Mouse (Mus musculus) adrenal gland (tissue): ENCODE results near the gene Fahd1.

Experiments
- intact Hi-C: fragments of 180-260 bp; cut with DNase I; formaldehyde crosslinking; loops from one replicate; pipeline ENCODE4 v1.15.1; 2025

The Fahd1 gene

DNA sequence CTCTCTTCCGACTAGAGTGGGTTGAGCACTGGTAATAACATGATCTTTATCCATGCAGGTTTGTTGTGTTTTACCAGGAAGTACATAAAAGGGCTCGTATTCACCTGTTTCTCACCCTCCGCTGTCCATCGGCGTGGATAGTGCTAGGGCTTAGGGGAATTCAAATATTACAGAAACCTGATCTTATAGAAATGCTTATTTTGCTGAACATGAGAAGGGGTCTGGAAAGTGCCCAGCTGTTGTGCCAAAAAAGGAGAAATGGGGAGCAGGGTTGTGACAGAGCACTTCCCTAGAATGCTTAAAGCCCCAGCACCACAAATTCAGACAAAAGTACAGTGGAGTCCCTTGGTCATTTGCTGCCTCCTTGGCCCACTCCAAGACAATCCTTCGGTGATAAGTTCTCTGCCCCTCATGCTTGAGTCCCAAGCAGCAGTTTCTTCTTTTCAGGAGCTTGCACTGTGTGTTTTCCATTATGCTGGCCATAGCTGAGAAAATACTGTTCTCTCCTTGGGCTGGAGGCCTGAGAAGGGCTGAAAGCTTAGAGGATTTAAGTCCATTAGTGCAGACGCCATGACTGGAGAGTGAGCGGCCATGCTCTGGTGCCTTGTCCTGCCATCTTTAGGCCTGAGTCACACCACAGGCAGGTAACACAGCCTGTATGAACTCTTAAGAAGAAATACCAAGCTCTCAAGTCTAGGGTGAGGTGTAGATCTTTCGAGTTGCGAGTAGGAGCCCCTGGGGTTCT is 1.4 kb upstream of the Fahd1 start:
- intact Hi-C loops, result loop anchor here (5.0 kb wide), 1 partner anchor 36 kb away; the partner anchor contains the start of genes Nubp2 and Spsb3

DNA sequence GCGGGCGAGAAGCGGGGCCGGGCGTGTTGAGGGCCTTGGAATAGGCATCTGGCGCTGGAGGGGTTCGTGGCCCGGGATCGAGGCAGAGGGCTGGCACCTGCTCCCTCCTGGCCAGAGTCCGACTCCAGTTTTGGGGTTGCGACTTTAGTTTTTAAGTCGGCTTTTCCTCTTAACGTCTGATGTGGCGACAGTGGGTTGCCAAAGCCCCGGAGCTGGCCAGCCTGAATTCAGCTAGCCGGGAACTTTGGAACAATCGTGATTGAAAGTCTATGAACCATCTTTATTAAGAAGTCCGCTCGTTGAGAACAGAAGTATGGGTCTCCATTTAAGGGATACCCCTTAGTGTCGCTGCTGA is 586 bp upstream of the Fahd1 start:
- intact Hi-C loops, result loop anchor here (5.0 kb wide), 1 partner anchor 37 kb away; the partner anchor contains the start of genes Nubp2 and Spsb3

DNA sequence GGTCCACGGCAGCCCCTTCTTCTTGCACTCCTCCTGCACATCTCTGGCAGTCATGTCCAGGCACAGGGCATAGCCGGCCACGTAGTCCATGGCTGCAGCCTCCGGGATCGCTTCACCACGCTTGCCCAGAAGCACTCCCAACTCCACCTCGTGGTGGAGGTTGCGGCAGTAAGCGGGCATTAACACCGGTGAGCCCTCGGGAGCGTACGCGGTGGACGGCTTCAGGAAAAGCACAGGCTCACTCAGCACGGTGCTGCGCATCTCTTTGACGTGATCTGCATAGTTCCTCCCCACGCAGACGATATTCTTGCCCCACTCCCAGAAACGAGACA is 465 bp downstream of the Fahd1 start:
- intact Hi-C loops, result loop anchor here (5.0 kb wide), 1 partner anchor 38 kb away; the partner anchor contains the start of genes Nubp2 and Spsb3

DNA sequence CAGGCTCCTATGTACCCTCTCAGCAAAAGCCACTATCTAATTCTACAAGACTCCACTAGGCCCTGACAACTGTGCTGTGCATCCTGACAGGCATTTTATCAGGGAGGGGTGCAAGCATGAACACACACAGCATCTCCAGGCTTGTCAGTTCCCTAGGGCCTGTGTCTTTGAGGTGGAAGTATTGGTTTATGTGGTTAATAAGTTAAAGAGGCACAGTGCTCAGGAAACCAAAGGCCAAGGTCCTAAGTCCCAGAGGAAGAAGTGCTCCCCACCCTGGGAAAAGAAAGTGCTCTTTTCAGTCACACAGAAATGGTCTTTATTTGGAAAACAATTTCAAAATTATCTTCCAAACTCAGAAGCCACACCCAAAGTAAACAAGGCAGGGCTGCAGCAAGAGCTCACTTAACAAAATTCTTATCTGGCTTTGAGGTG is 1.5 kb downstream of the Fahd1 start:
- intact Hi-C loops, result no loop called here

DNA sequence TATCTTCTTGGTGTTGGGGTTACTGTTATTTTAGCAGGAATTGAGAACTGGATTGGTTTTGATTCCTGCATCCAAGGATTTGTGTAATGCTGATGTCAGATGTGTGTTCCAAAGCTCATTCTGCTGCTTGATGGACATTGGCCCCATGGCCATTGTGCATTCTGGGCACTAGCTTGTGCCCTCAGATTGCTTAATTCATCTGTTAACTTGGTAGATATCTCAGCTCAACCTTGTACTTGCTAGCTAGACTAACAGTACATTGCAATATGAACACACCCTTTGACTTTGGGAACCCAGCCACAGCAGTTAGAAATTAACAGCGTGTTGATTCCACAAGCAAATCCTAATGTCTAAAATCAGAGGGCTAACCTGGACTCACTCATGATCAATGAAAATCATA is 2.8 kb downstream of the Fahd1 start:
- intact Hi-C loops, result no loop called here

DNA sequence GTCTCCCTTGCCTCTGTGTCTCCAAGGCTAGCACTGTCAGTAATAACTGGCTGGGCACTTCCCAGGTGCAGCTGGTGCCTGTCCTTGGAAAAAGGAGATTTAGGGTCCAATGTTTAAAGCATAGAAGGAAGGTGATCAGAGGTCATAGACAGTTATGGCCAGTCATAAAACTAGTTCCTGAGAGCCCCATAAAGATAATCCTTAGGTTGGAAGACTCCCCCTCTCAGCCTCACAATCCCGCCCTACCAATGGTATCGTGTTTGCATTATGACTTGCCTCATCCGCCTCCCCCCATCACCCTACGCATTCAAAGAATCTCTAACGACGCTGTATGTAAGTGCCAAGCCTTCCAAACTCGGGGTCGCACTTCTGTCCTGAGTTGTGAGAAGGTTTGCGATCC is 5.6 kb downstream of the Fahd1 start:
- intact Hi-C loops, result loop anchor here (5.0 kb wide), 1 partner anchor 33 kb away; no protein-coding TSS in a partner anchor

DNA sequence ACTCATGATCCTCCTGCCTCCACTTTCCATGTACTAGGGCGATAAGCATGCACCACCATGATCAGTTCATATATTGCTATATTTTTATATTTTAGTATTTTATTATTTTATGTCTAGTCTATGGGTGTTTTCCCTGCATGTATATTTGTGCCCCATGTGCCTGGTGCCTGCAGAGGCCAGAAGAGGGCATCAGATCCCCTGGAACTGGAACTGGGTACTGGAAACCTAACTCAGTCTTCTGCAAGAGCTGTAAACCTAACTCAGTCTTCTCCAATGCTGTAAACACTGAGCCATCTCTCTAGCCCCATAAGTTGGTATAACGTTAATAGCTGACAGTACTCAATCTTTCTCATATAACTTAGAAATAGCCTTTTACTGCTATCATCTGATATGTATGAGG is 7.5 kb downstream of the Fahd1 start:
- intact Hi-C loops, result loop anchor here (5.0 kb wide), 1 partner anchor 35 kb away; no protein-coding TSS in a partner anchor

DNA sequence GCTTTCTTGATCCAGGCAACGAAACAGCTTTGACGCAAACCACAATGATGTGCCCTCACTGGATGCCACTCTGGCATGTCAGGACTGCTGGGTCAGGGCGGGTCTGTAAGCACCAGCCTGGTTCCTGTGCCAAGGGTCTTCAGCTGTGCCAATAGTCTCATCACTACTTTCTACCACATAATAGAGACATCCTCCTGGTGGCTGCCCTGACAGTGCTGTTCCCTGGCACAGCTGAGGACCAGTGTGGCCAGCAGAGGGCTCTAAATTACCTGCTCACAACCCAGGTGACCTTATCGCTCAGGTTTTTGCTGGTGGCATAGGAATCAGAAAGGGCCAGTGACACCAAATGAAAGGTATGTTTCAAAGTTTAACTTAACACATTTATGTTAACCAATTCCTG is 9.0 kb downstream of the Fahd1 start:
- intact Hi-C loops, result loop anchor here (5.0 kb wide), 1 partner anchor 36 kb away; no protein-coding TSS in a partner anchor

DNA sequence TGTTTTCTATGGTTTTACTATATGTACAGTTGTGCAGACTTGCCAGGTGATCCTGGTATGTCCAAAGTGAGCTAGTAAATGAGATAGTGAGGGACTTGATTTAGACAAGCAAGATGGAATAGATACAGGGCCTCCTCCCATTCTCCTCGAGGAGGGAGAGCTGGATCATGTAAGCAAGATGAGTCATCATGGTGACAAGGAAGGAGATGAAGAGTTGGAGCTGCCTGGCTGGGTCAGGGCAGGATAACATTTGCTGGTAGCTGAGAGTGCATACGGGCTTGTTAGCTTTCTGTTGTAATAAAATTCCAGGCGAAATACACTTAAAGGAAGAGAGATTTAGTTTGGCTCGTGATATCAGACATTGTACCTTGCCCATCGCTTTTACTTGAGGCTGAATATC is 9.8 kb downstream of the Fahd1 start:
- intact Hi-C loops, result loop anchor here (5.0 kb wide), 1 partner anchor 37 kb away; no protein-coding TSS in a partner anchor

DNA sequence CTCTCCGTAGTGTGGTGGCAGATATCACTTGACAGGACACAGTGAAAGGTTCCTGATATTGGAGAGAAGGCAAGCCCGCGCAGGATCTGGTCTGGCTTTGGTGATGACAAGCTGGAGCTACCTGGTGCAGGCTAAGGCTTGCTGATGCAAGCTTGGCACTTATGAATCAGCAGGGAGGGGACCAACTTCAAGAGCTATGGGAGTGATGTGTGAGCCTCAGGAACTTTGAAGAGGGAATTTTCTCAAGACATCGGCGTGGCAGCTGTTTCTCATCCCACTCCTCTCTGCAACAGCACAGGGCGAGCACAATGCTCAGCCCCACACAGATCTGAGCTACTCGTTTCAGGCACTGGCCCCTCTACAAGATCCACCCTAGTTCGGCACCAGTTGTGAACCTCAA is 10.3 kb downstream of the Fahd1 start, which contains the start of gene Hagh:
Hagh (plus strand) TSS at position 302 of the 400 bp plus-strand sequence.
- intact Hi-C loops, result loop anchor here (5.0 kb wide), 1 partner anchor 37 kb away; no protein-coding TSS in a partner anchor

DNA sequence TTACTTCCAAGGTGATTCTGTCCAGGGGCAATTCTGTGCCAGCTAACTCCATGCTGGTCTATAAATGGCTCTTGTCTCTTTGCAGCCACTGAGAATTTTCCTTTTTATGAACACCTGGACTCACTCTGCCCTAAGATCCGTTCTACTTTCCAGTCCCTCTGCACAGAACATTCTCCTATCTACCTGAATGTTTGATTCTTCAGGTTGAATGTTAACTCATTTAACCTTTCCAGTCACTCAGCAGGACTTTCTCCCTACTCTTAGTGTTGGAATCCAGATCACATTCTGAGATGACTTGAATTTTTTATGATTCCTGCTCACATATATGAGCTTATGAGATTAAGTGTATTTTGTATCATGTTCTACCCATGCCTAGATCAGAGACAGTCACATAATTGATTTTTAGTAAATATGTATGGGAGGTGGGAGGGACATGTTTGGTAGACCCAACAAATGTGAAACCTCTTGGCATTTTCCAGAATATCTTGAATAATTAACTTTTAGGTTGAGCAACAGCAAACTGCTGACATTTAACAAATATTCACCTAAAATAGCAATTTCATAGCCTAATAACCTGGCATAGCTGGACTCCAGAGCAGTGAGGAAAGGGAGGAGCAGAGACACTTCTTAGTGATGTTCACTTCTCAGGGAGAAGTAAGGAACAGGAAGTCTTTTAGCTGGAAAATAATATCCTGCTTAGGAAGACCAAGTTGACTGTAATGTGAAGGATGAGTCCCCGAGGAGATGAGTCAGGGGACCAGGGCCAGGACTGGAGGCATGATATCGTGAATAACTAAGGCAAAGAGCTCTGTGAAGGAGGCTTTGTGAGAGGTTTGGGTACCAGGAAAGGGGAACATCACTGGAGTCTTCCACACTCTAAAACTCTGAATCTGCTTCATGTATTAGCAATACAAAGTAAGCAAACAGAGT is 28.5 kb downstream of the Fahd1 start:
- intact Hi-C loops, result no loop called here

DNA sequence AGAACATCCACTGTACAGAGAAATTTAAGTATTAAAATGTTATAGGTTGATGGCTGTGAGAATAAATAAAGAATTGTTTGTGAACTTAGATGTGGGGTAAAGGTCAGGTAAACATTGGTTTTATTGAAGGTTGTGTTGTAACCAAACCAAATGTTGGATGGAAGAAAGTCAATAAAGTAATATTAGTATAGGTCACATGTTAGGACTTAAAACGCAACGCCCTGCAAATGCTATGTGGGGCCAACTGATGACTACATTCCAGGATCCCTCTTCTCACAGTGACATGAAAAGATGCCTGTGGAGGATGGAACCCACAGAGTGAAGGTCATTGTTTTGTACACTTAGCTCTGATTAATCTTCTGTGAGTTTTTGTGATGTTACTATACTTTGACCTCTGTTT is 30.7 kb downstream of the Fahd1 start:
- intact Hi-C loops, result loop anchor here (2.0 kb wide), 1 partner anchor 83 kb away; the partner anchor contains the start of gene Msrb1

DNA sequence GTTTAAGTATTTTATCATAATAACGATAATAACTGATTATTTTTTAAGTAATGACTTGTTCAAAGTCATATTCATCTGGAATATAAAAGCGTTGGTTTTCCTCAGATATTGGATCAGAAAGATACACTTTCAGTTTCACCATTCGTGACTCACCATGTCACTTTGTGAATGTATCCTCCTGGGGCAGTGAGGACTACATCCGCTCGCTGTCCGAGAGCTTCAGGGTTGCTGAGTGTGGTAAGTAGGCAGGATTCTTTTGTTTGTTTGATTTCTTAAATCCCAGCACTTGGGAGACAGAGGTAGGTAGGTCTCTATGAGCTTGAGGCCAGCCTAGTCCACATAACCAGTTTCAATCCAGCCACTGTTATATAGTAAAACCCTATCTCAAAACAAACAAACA is 32.0 kb downstream of the Fahd1 start:
- intact Hi-C loops, result loop anchor here (2.0 kb wide), 1 partner anchor 81 kb away; the partner anchor contains the start of gene Msrb1

DNA sequence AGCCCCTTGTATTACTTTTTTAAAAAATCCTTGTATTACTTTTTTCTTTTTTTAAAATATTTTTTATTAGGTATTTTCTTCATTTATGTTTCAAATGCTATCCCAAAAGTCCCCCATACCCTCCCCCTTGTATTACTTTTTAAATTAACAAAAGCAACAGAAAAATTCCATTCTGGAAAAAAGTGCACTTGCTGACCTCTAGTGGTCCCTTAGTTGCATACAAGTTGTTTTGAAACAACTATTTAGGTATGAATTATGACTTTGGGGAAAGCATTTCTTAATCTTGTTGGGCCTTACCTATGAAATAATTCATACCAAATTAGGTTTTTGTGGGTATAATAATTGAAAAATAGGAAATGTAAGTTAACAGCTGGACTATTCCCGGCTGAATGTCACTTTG is 32.7 kb downstream of the Fahd1 start:
- intact Hi-C loops, result loop anchor here (2.0 kb wide), 1 partner anchor 71 kb away; no protein-coding TSS in a partner anchor

DNA sequence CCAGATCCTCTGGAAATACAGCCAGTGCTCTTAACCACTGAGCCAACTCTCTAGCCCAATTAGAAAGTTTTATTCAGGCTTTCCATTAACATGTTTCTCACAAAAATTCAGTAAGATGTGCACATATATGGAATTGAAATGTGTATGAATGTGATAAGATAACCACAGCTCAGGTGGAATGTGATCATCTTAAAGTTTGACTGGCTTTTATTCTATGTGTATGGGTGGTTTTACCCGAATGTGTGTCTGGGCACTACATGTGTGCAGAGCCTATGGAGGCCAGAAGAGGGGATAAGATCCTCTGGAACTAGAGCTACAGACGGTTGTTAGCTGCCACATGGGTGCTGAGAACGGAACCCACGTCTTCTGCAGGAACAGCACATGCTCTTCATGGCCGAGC is 34.9 kb downstream of the Fahd1 start:
- intact Hi-C loops, result no loop called here

DNA sequence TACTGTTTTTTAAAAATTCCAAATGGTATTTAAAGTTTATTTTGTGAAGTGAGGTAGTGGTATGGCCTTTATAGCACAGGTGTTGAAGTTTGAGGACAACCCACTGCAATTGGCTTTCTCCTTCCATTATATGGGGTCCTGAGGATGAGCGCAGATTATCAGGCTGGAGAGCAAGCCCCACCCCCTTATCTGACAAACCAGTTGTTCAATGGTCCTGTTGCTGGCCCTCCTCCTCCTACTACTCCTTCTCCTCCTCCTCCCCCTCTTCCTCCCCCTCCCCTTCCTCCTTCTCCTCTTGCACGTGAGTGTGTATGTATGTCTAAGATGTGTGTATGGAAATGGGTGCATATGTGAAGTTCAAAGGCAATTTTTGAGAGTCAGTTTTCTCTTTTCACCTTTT is 37.9 kb downstream of the Fahd1 start:
- intact Hi-C loops, result no loop called here

DNA sequence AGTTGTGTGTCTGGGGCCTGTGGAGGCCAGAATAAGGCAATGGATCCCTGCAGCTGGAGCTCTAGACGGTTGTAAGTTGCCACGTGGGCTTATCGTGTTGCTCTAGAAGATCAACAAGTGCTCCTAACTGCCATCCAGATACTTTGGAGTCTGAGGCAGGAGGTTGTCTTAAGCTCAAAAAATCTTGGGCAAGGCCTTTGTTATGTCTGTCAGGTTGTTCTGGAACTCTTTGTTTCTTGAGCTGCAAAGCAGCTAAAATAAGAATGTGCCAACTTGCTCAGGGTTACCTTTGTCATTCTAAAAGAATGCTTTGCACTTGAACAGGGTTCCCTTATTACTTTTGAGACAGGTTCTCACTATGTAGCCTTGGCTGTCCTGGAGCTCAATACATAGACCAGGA is 39.0 kb downstream of the Fahd1 start:
- intact Hi-C loops, result no loop called here

DNA sequence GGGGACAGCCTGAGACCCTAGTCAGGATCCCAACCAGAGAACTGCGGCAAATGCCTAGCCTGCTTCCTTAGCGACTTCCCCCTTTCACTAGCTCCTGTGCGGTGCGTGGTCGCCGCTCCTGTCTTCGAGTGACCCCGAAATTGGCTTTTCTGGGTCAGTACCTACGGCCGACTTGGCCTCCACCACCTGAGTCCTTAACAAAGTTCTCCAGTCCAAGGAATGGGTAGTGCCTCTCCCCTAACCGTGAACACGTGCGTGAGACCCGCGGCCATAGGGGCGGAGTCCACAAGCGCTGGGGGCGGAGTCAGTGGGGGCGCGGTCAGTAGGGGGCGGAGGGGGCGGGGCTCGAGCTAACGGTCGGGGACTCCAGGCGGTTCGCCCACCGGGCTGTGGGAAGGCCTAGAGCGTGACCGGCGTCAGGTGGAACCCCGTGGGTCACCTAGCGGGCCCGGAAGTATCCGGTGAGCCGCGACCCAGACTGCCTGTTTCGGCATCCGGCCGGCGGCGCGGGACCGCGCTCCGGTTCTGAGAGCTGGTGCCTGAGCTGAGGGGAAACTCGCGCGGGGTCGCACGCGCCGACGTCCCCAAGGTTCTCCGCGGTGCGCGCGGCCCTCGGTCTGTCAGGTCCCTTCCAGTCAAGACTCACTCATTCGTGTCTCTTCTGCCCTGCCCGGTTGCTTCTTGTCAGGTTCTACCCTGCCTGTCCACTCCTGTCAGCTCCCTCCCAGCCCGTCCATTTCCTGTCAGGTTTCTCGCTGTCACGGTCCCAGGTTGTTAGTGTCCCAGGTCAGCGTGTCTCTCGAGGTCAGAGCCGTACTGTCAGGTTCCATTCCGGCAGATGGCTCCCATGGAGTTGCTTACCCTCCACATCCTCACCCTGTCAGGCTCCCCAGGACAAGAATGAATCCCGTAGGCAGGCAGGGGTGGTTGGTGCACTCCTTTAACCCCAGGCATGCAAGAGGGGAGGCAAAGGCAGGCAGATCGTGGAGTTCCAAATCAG is 45.9 kb downstream of the Fahd1 start, which contains the start of gene Meiob:
Meiob (plus strand) TSS at position 338 of the 1,000 bp plus-strand sequence.
- intact Hi-C loops, result no loop called here

DNA sequence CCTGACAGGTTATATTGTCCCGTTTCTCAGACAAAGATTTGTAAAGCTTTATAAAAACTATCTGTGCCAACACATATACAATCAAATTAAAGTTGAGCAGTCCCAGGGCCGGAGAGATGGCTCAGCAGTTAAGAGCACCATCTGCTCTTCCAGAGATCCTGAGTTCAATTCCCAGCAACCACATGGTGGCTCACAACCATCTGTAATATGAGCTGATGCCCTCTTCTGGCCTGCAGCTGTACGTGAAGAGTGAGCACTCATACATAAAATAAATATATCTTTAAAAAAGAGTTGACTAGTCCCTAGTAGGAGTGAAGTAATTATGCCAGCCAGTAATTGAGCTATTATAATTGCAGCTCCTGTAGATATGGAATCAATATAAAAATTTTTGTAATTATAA is 49.6 kb downstream of the Fahd1 start:
- intact Hi-C loops, result no loop called here

DNA sequence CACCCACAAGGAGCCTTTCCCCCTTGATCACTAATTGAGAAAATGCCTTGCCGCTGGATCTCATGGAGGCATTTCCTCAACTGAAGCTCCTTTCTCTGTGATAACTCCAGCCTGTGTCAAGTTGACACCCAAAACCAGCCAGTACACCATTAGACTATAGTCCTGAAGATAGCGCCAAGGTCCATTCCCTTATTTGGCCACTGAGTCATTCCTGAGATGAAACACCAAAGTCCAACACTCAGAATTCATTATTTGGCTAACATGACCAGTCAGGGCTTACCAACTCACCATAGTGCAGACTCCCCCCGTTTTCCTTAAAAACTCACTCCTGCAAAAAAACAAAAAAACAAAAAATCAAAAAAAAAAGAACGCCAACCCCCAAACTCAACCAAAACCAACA is 50.7 kb downstream of the Fahd1 start:
- intact Hi-C loops, result no loop called here
